Mouse (Mus musculus): Measurements from ENCODE around the gene Ift122. TPM values are rescaled to one million over a fixed set of nuclear protein-coding genes. Genes with fewer than 3 reads are reported as not detected.

Gene Ift122
- total RNA-seq, 2 experiments from 2014 or later, result 24.0 to 25.9 TPM

- DNase-seq (ENCODE audit: low spot score in 2 of 2), result no peak
Measured at GRCm38 (mm10) chr6:115891061-115891460, 37.8 kb downstream of the Ift122 start.

DNA sequence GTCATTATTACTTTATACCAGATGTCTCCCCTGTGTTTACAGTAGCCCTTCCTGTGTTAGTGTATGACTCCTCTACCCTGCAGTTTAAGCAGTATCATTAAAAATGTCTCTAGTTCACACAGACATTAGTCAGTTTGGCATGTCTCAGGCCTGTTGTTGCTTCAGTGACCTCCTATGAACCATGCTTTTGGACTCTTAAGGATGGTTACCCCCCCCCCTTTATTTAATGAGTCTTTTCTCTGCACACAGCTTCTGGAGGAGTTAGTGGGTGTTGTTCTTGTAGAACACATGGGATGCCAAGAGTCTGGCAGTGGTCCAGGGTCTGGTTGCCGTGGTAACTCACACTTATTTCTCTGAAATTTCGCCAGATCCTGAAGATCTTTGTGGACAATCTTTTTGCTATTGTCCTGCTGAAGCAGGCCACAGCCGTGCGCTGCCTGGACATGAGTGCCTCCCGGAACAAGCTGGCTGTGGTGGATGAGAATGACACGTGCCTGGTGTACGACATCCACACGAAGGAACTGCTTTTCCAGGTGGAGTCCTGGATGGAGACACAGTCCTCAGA is 38.3 kb downstream of the Ift122 start:
- DNase-seq (ENCODE audit: low spot score in 2 of 2), result peak; percentile 82 to 83

GRCm38 (mm10) chr6:115892363-115892762 is 39.1 kb downstream of the Ift122 start:
- no peak for DNase-seq (ENCODE audit: low spot score in 2 of 2)

DNA sequence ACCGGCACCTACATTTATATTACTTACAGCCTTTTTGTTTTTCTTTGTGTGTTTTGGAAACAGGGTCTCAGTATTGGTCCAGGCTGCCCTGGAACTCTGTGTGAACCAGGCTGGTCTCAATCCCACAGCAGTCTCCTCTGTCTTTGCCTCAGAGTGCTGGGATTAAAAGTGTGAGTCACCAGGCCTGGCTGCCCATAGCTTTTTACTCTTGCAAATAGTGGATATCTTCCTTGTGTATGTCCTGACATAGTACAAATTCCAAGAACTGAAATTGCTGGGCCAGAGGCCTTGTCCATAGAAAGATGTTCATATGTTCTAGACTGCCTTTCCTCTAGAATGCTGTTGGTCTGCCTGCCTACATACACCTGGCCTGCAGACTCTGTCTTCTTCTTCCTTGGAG is 43.1 kb downstream of the Ift122 start:
- no peak for DNase-seq (ENCODE audit: low spot score in 2 of 2)

DNA sequence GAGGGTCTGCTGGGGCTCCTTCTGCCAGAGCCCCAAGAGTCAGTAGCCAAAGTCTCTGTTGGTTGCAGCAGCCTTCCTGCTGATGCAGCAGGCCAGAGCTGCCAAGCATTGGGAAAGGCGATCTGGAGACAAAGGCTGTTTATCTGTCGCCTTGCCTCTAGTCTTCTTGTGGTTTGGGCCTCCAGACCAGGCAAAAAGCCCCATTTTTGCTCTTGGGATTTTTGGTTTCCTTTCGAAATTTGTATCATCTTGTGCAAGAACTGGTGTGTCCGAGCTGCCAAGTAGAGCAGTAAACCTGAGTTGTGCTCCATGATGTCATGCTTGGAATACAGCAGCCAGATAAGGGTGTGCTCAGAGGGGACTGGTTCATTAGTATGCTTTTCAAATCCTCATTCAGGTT is 43.8 kb downstream of the Ift122 start:
- no peak for DNase-seq (ENCODE audit: low spot score in 2 of 2)

DNA sequence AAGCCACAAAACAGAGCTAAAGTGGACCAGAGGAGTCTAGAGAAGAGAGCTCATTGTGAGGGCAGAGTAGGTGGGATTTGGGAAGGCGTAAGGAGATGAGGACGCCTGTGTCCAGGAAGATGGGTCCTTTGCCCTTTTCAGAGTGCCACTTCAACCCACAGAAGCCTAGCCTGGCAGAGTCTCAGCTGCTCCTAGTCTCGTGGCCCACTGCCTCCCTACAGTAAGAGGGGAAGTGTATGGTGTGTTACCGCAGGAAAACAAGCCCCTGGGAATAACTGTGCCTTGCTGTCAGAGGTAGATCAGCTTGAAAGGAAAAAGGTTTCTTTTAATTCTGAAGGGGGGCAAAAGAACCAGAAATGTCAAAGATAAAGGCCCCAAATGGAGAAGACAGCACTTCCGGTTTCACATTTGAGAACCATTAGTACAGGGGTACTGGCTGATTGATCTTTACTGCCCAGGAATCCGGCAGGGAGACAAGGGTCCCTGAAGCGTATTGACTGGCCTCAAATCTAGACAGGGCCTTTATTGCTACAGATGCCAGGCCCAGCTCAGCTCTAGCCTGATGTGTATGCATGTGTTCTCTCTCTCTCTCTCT is 44.8 kb downstream of the Ift122 start:
- DNase-seq (ENCODE audit: low spot score in 2 of 2), result no peak

DNA sequence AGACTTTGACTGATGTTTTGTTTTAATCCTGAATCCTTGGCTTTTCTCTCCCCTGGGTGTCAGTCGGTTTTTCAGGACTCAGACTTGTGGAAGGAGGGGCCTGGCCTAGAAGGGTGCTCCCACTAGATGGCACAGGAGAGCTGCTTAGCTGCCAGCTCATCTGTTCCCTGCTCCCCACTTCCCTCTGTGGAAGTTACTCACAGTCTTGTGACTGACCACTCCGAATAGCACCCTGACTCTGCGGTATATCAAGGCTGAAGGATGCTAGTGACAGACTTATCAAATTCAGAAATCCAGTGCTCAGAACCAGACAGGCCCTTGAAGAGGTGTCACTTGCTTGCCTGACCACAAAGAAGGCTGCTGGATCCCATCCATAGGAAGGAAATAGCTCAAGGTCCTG is 47.8 kb downstream of the Ift122 start:
- DNase-seq (ENCODE audit: low spot score in 2 of 2), result peak; percentile 75 to 83

- DNase-seq (ENCODE audit: low spot score in 2 of 2), result no peak
Measured at GRCm38 (mm10) chr6:115901489-115901931, 48.2 kb downstream of the Ift122 start.

- no peak for DNase-seq (ENCODE audit: low spot score in 2 of 2)
Measured at GRCm38 (mm10) chr6:115902545-115902944, 49.3 kb downstream of the Ift122 start.

- DNase-seq (ENCODE audit: low spot score in 2 of 2), result no peak
Measured at GRCm38 (mm10) chr6:115905568-115905967, 52.3 kb downstream of the Ift122 start.

DNA sequence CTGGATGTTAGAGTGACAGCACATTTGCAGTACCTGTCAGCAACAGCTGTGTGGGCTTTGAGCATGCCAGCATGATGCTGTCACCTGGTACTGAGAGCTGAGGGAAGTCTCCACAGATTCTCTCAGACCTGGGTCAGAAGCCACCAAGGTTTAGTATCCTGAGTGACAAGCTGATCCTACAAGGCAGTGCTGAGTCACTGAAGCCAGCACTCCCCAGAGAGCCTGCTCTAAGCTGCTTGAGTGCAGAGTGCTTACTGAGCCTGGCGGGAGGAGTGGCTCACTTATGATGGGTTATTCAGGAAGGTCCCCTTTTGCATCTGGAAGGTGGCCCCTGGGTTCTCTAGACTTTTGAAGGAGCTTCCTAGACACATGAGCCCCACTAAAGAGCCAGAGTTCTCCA is 53.2 kb downstream of the Ift122 start:
- DNase-seq (ENCODE audit: low spot score in 2 of 2), result no peak

GRCm38 (mm10) chr6:115906871-115907270 is 53.6 kb downstream of the Ift122 start:
- no peak for DNase-seq (ENCODE audit: low spot score in 2 of 2)

DNA sequence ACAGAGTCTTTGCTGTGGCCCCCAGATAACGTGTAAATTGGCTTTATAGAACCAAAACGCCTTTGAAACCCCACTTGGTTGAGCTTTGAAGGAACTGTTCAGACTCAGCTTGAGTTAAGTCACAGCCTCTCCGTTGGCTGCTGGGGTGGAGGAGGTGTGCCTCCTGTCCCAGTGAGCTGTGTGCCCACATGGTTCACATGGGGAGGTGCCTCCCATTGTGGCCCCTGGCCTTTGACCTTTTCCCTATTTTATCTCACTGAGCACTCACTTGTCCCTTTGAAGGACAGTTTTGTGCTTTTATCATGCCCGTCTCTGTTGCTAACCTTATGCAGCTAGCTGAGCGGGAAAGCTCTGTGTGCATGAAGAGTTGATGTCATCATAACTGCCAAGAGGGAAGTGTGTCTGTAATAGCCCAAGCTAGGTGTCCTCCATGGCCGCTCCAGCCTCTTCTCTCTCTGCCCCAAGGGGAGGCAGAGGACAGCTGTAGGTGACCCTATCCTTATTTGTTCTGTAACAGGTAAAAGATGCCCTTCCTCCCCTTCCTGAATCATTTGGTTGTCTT is 55.2 kb downstream of the Ift122 start:
- no peak for DNase-seq (ENCODE audit: low spot score in 2 of 2)

DNA sequence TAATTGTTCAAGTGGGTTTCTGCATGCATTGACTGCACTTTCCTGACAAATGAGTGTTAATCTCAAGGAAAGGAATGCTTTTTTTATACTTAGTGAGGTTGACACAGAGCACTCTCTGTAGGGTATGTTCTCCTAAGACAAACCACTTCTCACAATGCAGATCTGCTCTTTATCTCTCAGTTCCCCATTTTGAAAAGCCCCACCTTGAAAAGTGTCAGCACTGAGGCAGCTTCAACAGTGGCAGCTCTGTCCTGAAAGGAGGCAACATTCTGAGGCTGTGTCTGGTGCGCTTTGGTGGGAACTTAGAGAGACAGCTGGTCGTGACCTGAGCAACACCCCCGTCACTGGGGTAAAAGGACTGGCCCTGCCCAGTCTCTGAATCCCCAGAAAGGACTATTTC is 55.8 kb downstream of the Ift122 start:
- no peak for DNase-seq (ENCODE audit: low spot score in 2 of 2)

DNA sequence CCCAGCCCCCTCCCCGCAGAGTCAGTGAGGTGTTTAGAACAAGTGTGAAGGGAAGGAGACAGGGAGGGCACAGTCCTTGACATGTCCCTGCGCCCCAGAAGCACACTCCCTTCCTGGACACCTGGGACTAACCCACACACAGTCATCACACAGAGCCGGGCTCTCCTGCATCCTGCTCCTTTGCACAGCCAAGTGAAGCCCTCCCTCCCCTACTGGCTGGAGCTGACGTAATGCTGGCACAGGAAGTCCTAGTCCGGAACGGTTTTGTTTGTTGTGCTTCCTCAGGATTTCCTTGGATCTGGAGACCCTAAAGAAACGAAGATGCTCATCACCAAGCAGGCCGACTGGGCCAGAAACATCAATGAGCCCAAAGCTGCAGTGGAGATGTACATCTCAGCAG is 56.7 kb downstream of the Ift122 start:
- DNase-seq (ENCODE audit: low spot score in 2 of 2), result no peak

DNA sequence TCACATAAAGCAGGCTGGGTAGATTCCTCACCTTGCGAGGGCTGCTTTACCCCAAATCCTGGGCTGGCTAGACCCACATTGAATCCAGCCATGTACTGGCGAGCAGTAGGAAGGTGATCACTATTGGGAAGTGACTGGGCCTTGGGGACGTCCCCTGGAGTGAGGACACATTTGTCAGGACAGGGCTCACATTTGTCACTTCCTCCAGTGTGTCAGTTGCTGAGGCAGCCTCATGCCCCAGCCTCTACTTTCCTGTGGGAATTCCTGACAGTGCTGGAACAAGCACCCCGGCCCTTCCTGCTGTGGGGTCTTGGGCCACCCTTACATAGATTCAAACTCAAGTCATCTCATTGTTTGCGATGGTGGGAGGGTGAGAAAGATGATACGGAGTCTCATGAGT is 58.5 kb downstream of the Ift122 start:
- no peak for DNase-seq (ENCODE audit: low spot score in 2 of 2)

- peak in 1 of 2 experiments; percentile 43 for DNase-seq (ENCODE audit: low spot score in 2 of 2)
Measured at GRCm38 (mm10) chr6:115913482-115913881, 60.2 kb downstream of the Ift122 start.

- peak in 1 of 2 experiments; percentile 37 for DNase-seq (ENCODE audit: low spot score in 2 of 2)
Measured at GRCm38 (mm10) chr6:115914511-115915202, 61.4 kb downstream of the Ift122 start.

DNA sequence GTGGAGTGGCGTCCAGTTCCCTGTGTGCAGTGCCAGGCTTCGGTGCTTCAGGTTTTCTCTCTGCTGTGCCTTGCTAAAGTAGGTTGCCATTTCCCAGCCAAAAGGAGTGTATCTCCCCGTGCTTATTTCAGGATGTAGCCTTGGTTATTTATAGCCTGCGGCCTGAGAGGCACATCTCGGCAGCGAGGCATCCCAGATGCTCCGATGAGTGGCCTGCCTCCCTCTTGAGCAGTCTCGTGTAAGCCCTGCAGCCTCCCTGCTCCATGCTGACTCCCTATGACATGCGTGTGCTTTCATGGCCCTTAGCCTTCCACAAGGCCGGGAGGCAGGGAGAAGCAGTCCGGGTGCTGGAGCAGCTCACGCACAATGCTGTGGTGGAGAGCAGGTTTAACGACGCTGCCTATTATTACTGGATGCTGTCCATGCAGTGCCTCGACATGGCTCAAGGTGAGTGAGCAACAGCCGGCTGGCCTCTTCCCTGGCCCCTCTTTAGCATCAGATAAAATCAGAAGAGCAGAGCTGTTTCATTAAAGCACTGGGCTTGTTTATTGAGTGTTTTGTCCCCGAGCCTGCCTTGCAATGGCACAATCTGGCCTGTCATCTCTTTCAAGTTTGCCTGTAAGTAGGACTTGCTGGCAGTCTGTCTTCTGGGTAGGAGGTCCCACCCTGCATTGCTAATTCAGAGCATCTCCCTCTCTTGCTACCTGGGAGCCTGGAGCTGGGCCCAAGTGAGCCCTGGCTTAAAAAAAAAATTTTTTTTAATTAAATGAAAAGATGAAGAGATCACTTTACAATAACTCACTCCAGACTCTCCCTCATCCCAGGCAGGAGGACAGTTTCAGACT is 62.6 kb downstream of the Ift122 start:
- peak in 1 of 2 experiments; percentile 17 for DNase-seq (ENCODE audit: low spot score in 2 of 2)

DNA sequence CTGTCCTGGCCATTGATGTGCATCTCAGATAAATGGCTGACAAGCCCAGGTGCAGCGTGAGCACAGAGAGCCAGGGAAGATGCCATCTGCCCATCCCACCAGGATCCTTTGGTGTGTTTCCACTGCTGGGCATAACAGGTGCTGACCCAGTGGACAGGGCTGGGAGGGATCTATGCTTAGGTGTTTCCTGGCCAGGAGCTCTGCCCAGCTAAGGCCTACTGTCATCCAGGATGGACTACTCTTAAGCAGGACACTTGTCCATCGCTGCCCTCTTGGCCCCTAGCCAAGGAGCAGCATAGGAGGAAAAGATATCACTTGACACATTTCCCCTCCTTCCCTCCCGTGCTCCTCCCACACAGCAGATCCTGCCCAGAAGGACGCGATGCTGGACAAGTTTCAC is 63.3 kb downstream of the Ift122 start:
- peak in 1 of 2 experiments; percentile 11 for DNase-seq (ENCODE audit: low spot score in 2 of 2)

DNA sequence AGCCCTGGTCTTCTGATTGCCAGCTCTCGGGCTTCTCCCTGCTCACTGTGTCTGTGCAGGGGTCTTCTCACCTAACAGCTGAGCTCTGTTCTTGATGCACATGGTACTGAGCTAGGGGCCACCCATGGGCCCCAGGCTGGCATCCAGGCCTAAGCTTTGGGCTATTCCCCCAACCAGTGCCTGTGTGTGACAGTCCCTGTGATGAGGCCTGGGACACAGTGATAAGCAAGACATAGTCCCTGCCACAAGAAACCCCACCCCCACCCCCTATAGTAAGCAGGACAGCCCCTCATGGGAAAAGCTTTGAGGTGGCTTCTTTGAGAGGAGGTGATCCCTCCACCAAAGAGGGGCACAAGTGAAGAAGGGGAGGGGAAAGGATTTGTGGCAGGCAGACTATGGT is 65.3 kb downstream of the Ift122 start:
- DNase-seq (ENCODE audit: low spot score in 2 of 2), result no peak
